Mouse (Mus musculus) intestine, embryonic 15.5 days (tissue): ENCODE data around the gene Hist1h2bh. TPM values are rescaled to one million over a fixed set of nuclear protein-coding genes. Genes with fewer than 3 reads are reported as not detected.

Experiments
- ATAC-seq: fragments of 200-750 bp; cut with Nextera tagmentation; 2 replicates; pipeline ENCODE4 v1.8.0; 2017; ENCODE audit warnings: moderate TSS enrichment, moderate library complexity
- H3K27ac ChIP-seq: fragments of 300-500 bp; sonication (generic); 2 replicates; pipeline ENCODE4 v1.5.1; 2015; ENCODE audit warnings: mild to moderate bottlenecking, inconsistent platforms
- H3K27me3 ChIP-seq: fragments of 300-500 bp; sonication (generic); replicated peaks from 2 replicates; pipeline ENCODE4 v1.6.1; 2015; ENCODE audit warnings: inconsistent platforms
- H3K36me3 ChIP-seq: fragments of 300-500 bp; sonication (generic); 2 replicates; pipeline ENCODE4 v1.6.1; 2015; ENCODE audit warnings: inconsistent platforms
- H3K4me1 ChIP-seq: fragments of 300-500 bp; sonication (generic); replicated peaks from 2 replicates; pipeline ENCODE4 v1.6.1; 2015; ENCODE audit warnings: inconsistent platforms
- H3K4me2 ChIP-seq: fragments of 300-500 bp; sonication (generic); replicated peaks from 2 replicates; pipeline ENCODE4 v1.6.1; 2015; ENCODE audit warnings: mild to moderate bottlenecking, inconsistent platforms
- H3K4me3 ChIP-seq: fragments of 300-500 bp; sonication (generic); replicated peaks from 2 replicates; pipeline ENCODE4 v1.5.1; 2015; ENCODE audit warnings: inconsistent platforms
- H3K9ac ChIP-seq: fragments of 300-500 bp; sonication (generic); 2 replicates; pipeline ENCODE4 v1.6.1; 2015; ENCODE audit warnings: inconsistent platforms
- H3K9me3 ChIP-seq: fragments of 300-500 bp; sonication (generic); 2 replicates; pipeline ENCODE4 v1.6.1; 2016; ENCODE audit warnings: inconsistent platforms
- WGBS: fragments of 180-500 bp; shearing (Covaris S2); methylation state at CpG from one replicate; pipeline ENCODE4 v1.1.7; 2015; 5-methylcytosine and 5-hydroxymethylcytosine counted together
- polyA plus RNA-seq: library from polyadenylated mRNA; unstranded; fragments of >200 nt; fragmentation: Nextera tagmentation; extraction: Ambion mirVana; gene quantifications from 2 replicates; pipeline ENCODE4 v1.2.1, GENCODE M21; 2015

Hist1h2bh gene
- polyA plus RNA-seq, 1 experiment from 2014 or later = 1.1 TPM

GRCm38 (mm10) chr13:23518295-23518603, 24.9 kb downstream of the Hist1h2bh start:
- H3K36me3 ChIP-seq = no peaks in the 10 kb centered on the region
- no peak overlapping the region for H3K9ac ChIP-seq
- H3K27ac ChIP-seq = no peak overlapping the region
- under 1% methylated on average over 6 of the region's 6 CpGs for WGBS
- no peaks in the 10 kb centered on the region for H3K27me3 ChIP-seq
- H3K4me2 ChIP-seq = peak overlapping the region; percentile 75
- 0 out of 2 replicates have a peak, but pooled peaks cover 2% of the 10 kb centered on the region for H3K4me1 ChIP-seq
- no peaks in the 10 kb centered on the region for H3K9me3 ChIP-seq
- ATAC-seq = no peak
- peak overlapping the region; percentile 45 for H3K4me3 ChIP-seq

- Histone ChIP-seq H3K4me3 (peak overlapping the region; percentile 45), H3K36me3 (no peaks in the 10 kb centered on the region), H3K9me3 (no peaks in the 10 kb centered on the region), H3K27me3 (no peaks in the 10 kb centered on the region), H3K27ac (peak overlapping the region; percentile 59; the same call in 1 of the 2 replicates), H3K4me1 (0 out of 2 replicates have a peak, but pooled peaks cover 2% of the 10 kb centered on the region), H3K4me2 (peak overlapping the region; percentile 75), H3K9ac (0 out of 2 replicates have a peak overlapping the region, but pooled peaks have one; percentile 33)
- peak; percentile 92 for ATAC-seq
- under 1% methylated on average over 27 of the region's 27 CpGs for WGBS
Observed at GRCm38 (mm10) chr13:23517603-23518294, 25.4 kb downstream of the Hist1h2bh start.

- Histone ChIP-seq H3K27ac (no peak overlapping the region), H3K36me3 (no peaks in the 10 kb centered on the region), H3K4me3 (peak overlapping the region; percentile 45), H3K9ac (0 out of 2 replicates have a peak overlapping the region, but pooled peaks have one; percentile 33), H3K9me3 (no peaks in the 10 kb centered on the region), H3K4me2 (peak overlapping the region; percentile 75), H3K4me1 (0 out of 2 replicates have a peak, but pooled peaks cover 2% of the 10 kb centered on the region), H3K27me3 (no peaks in the 10 kb centered on the region)
- WGBS = under 1% methylated on average over 19 of the region's 19 CpGs
- peak; percentile 76 for ATAC-seq
Observed at GRCm38 (mm10) chr13:23516822-23517602, 26.2 kb downstream of the Hist1h2bh start.

- ATAC-seq = no peak
- Histone ChIP-seq H3K9ac (0 out of 2 replicates have a peak overlapping the region, but pooled peaks have one; percentile 17), H3K4me1 (0 out of 2 replicates have a peak, but pooled peaks cover 2% of the 10 kb centered on the region), H3K27ac (no peak overlapping the region), H3K36me3 (no peaks in the 10 kb centered on the region), H3K4me3 (peak overlapping the region; percentile 27), H3K4me2 (peak overlapping the region; percentile 61), H3K9me3 (no peaks in the 10 kb centered on the region), H3K27me3 (no peaks in the 10 kb centered on the region)
- WGBS = 46% methylated on average over 15 of the region's 15 CpGs
Observed at GRCm38 (mm10) chr13:23515826-23516620, 27.2 kb downstream of the Hist1h2bh start.

- no peak overlapping the region for H3K9ac ChIP-seq
- H3K27me3 ChIP-seq = no peaks in the 10 kb centered on the region
- peaks cover 6% of the 10 kb centered on the region; the same call in 1 of the 2 replicates for H3K4me1 ChIP-seq
- H3K4me2 ChIP-seq = no peak overlapping the region
- H3K9me3 ChIP-seq = no peaks in the 10 kb centered on the region
- H3K4me3 ChIP-seq = no peak overlapping the region
- no peak overlapping the region for H3K27ac ChIP-seq
- 82% methylated on average over 5 of the region's 5 CpGs for WGBS
- H3K36me3 ChIP-seq = no peaks in the 10 kb centered on the region
- no peak for ATAC-seq
Observed at GRCm38 (mm10) chr13:23515281-23515680, 27.9 kb downstream of the Hist1h2bh start.

GRCm38 (mm10) chr13:23513517-23513916, 29.7 kb downstream of the Hist1h2bh start:
- no peaks in the 10 kb centered on the region for H3K9me3 ChIP-seq
- 79% methylated on average over 1 of the region's 1 CpGs for WGBS
- no peak for ATAC-seq
- no peak overlapping the region for H3K4me3 ChIP-seq
- H3K4me2 ChIP-seq = no peak overlapping the region
- H3K27me3 ChIP-seq = no peaks in the 10 kb centered on the region
- H3K27ac ChIP-seq = no peak overlapping the region
- no peak overlapping the region for H3K9ac ChIP-seq
- H3K36me3 ChIP-seq = no peaks in the 10 kb centered on the region
- peaks cover 9% of the 10 kb centered on the region; the same call in 1 of the 2 replicates for H3K4me1 ChIP-seq

- 23% methylated on average over 1 of the region's 1 CpGs for WGBS
- no peaks in the 10 kb centered on the region for H3K27me3 ChIP-seq
- no peak overlapping the region for H3K27ac ChIP-seq
- no peaks in the 10 kb centered on the region for H3K36me3 ChIP-seq
- no peak overlapping the region for H3K4me2 ChIP-seq
- H3K4me1 ChIP-seq = peaks cover 10% of the 10 kb centered on the region
- H3K9ac ChIP-seq = no peak overlapping the region
- peak; percentile 77 for ATAC-seq
- H3K9me3 ChIP-seq = no peaks in the 10 kb centered on the region
- H3K4me3 ChIP-seq = no peak overlapping the region
Observed at GRCm38 (mm10) chr13:23510127-23510526, 33.1 kb downstream of the Hist1h2bh start.

GRCm38 (mm10) chr13:23506819-23507515, 36.2 kb downstream of the Hist1h2bh start:
- H3K9ac ChIP-seq = no peak overlapping the region
- 45% methylated on average over 14 of the region's 14 CpGs for WGBS
- ATAC-seq = no peak
- H3K4me2 ChIP-seq = peak overlapping the region; percentile 39
- H3K4me3 ChIP-seq = no peak overlapping the region
- peaks cover 10% of the 10 kb centered on the region for H3K4me1 ChIP-seq
- no peaks in the 10 kb centered on the region for H3K27me3 ChIP-seq
- H3K36me3 ChIP-seq = no peaks in the 10 kb centered on the region
- H3K9me3 ChIP-seq = no peaks in the 10 kb centered on the region
- H3K27ac ChIP-seq = no peak overlapping the region

GRCm38 (mm10) chr13:23506351-23506750, 36.8 kb downstream of the Hist1h2bh start:
- Histone ChIP-seq H3K4me1 (peaks cover 10% of the 10 kb centered on the region), H3K36me3 (no peaks in the 10 kb centered on the region), H3K9me3 (no peaks in the 10 kb centered on the region), H3K4me2 (peak overlapping the region; percentile 57), H3K9ac (no peak overlapping the region), H3K27me3 (no peaks in the 10 kb centered on the region), H3K4me3 (peak overlapping the region; percentile 26; the same call in 1 of the 2 replicates), H3K27ac (no peak overlapping the region)
- 18% methylated on average over 13 of the region's 13 CpGs for WGBS
- peak; percentile 24; the same call in 1 of the 2 replicates for ATAC-seq

GRCm38 (mm10) chr13:23505662-23506345, 37.4 kb downstream of the Hist1h2bh start:
- H3K27me3 ChIP-seq = no peaks in the 10 kb centered on the region
- peaks cover 10% of the 10 kb centered on the region for H3K4me1 ChIP-seq
- H3K4me3 ChIP-seq = peak overlapping the region; percentile 26
- WGBS = 20% methylated on average over 14 of the region's 14 CpGs
- H3K4me2 ChIP-seq = peak overlapping the region; percentile 57
- ATAC-seq = no peak
- H3K36me3 ChIP-seq = no peaks in the 10 kb centered on the region
- no peak overlapping the region for H3K27ac ChIP-seq
- peak overlapping the region; percentile 34 for H3K9ac ChIP-seq
- no peaks in the 10 kb centered on the region for H3K9me3 ChIP-seq

GRCm38 (mm10) chr13:23503797-23504196, 39.4 kb downstream of the Hist1h2bh start:
- Histone ChIP-seq H3K9ac (no peak overlapping the region), H3K36me3 (no peaks in the 10 kb centered on the region), H3K9me3 (no peaks in the 10 kb centered on the region), H3K4me3 (no peak overlapping the region), H3K4me2 (0 out of 2 replicates have a peak overlapping the region, but pooled peaks have one; percentile 17), H3K4me1 (peaks cover 4% of the 10 kb centered on the region; the same call in 1 of the 2 replicates), H3K27ac (no peak overlapping the region), H3K27me3 (no peaks in the 10 kb centered on the region)
- 6% methylated on average over 9 of the region's 9 CpGs for WGBS
- ATAC-seq = no peak; the same call in 1 of the 2 replicates
